Mouse (Mus musculus) forebrain, postnatal 0 days (tissue): Measurements from ENCODE around the gene Csrp2. TPM values are rescaled to one million over a fixed set of nuclear protein-coding genes. Genes with fewer than 3 reads are reported as not detected.
A peak's percentile ranks its signal among the peaks of the same experiment; 100 is the strongest.

ENCODE experiments used
- ATAC-seq: fragments of 200-750 bp; cut with Nextera tagmentation; 2 replicates; pipeline ENCODE4 v1.8.0; 2017; ENCODE audit warnings: mild to moderate bottlenecking, moderate library complexity
- DNase-seq: peaks from one replicate; pipeline ENCODE4 v3.0.0-alpha.2; 2015
- H3K27ac ChIP-seq: fragments of 300-500 bp; sonication (generic); 2 replicates; pipeline ENCODE4 v1.5.1; 2014; ENCODE audit warnings: low read depth, mild to moderate bottlenecking, antibody characterized with exemption, low read length, moderate library complexity, mixed read lengths
- H3K27me3 ChIP-seq: fragments of 300-500 bp; sonication (generic); 2 replicates; pipeline ENCODE4 v1.6.1; 2014; ENCODE audit warnings: mild to moderate bottlenecking, low read length, mixed read lengths; ENCODE audit not compliant: insufficient read depth
- H3K36me3 ChIP-seq: fragments of 300-500 bp; sonication (generic); 2 replicates; pipeline ENCODE4 v1.6.1; 2014; ENCODE audit warnings: mild to moderate bottlenecking, moderate library complexity; ENCODE audit not compliant: insufficient read depth
- H3K4me1 ChIP-seq: fragments of 300-500 bp; sonication (generic); 2 replicates; pipeline ENCODE4 v1.6.1; 2014; ENCODE audit warnings: antibody characterized with exemption; ENCODE audit not compliant: insufficient read depth
- H3K4me2 ChIP-seq: fragments of 300-500 bp; sonication (generic); 2 replicates; pipeline ENCODE4 v1.6.1; 2014; ENCODE audit warnings: low read depth, mild to moderate bottlenecking, moderate library complexity
- H3K4me3 ChIP-seq: fragments of 300-500 bp; sonication (generic); 2 replicates; pipeline ENCODE4 v1.5.1; 2014; ENCODE audit warnings: low read depth, low read length, mixed read lengths
- H3K9ac ChIP-seq: fragments of 300-500 bp; sonication (generic); 2 replicates; pipeline ENCODE4 v1.6.1; 2014; ENCODE audit warnings: mild to moderate bottlenecking
- H3K9me3 ChIP-seq: fragments of 300-500 bp; sonication (generic); 2 replicates; pipeline ENCODE4 v1.6.1; 2016; ENCODE audit warnings: low read length
- CTCF ChIP-seq: sonication (generic); IDR thresholded peaks from 2 replicates; pipeline ENCODE4 v1.5.1; 2016; ENCODE audit warnings: antibody characterized with exemption, control low read depth, low read depth
- WGBS: fragments of 180-500 bp; shearing (Covaris S2); extraction: QIAGEN DNeasy Blood & Tissue Kit; methylation state at CpG from one replicate; pipeline ENCODE4 v1.1.7; 2014; 5-methylcytosine and 5-hydroxymethylcytosine counted together
- polyA plus RNA-seq: library from polyadenylated mRNA; unstranded; fragments of >200 nt; fragmentation: Nextera tagmentation; extraction: Ambion mirVana; gene quantifications from 2 replicates; pipeline ENCODE4 v1.2.1, GENCODE M21; 2015
- total RNA-seq: library from RNA; depleted of rRNA; stranded (reverse); fragments of >200 nt; gene quantifications from 2 replicates; pipeline ENCODE4 v1.2.3, GENCODE M21; 2014; rRNA removed

Gene Csrp2
- total and polyA plus RNA-seq, 2 experiments from 2014 or later, result 128 to 147 TPM

DNA sequence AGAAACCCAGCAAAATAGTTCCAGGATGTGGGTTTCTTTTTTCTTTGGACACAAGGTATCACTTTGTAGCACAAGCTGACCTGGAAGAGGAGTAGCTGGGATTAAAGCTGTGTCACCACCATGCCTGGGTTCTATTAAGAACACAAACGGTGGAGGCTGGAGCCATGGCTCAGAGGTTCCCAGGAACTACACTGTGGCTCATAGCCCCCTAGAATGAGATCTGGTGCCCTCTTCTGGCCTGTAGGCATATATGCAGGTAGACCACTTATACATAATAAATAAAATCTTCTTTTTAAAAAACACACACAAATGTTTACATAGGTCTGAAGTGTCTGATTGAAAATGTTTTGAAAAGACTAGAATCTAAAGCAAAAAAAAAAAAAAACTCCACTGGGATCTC lies 56.5 kb downstream of the Csrp2 start:
- Histone ChIP-seq H3K9ac (no peak overlapping the region), H3K27ac (no peak overlapping the region), H3K27me3 (no peaks in the 10 kb centered on the region), H3K9me3 (no peaks in the 10 kb centered on the region), H3K4me1 (no peaks in the 10 kb centered on the region), H3K4me2 (no peak overlapping the region), H3K36me3 (peaks cover 25% of the 10 kb centered on the region), H3K4me3 (no peak overlapping the region)
- ATAC-seq (peak; percentile 80), DNase-seq (peak; percentile 74)
- TF ChIP-seq CTCF, result peak; percentile 77
- 5% methylated on average over 1 of the region's 1 CpGs for WGBS

DNA sequence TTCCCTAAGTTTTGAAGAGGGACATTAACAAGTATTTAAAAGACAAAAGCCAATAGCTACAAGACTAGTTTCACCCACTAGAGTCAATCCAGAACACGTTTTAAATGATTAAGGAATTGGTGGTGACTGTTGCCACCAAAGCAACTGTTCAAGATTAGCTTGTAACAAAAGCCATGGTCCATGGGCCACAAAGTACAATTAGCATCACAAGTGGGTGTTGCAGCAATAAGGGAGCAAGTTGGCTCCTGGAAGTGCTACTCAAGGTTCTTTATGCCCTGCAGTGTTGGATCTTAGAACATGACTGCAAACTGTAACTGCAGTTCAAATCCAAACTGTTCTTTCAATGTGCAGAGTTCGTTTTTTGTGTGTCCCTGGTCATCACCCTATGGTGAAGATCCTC lies 57.8 kb downstream of the Csrp2 start:
- Histone ChIP-seq H3K36me3 (peaks cover 21% of the 10 kb centered on the region; the same call in 1 of the 2 replicates), H3K9ac (no peak overlapping the region), H3K27ac (no peak overlapping the region), H3K4me2 (no peak overlapping the region), H3K4me3 (no peak overlapping the region), H3K4me1 (no peaks in the 10 kb centered on the region), H3K9me3 (no peaks in the 10 kb centered on the region), H3K27me3 (no peaks in the 10 kb centered on the region)
- WGBS, result 51% methylated on average over 2 of the region's 2 CpGs
- no peak for TF ChIP-seq CTCF
- no peak for DNase-seq
- ATAC-seq, result no peak

DNA sequence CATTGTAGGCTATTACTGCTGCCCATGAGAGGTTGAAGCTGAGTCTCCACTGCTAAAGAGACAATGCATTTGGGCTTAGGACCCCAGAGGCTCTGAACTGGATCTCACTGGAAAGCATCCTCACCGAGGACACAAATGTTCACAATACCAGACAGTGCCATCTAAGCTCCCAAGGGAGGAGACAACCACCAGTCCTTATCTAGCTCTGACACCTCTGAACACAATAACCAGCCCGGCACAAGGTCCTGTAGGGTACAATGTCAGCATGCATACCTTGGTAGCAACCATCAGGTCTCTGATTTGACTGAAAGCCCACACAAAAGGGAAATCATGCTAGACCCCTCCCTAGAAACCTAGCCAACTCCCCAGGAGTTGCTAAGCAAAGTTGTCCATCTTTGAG lies 59.8 kb downstream of the Csrp2 start:
- no peak for ATAC-seq
- H3K36me3 ChIP-seq, result peaks cover 19% of the 10 kb centered on the region; the same call in 1 of the 2 replicates

DNA sequence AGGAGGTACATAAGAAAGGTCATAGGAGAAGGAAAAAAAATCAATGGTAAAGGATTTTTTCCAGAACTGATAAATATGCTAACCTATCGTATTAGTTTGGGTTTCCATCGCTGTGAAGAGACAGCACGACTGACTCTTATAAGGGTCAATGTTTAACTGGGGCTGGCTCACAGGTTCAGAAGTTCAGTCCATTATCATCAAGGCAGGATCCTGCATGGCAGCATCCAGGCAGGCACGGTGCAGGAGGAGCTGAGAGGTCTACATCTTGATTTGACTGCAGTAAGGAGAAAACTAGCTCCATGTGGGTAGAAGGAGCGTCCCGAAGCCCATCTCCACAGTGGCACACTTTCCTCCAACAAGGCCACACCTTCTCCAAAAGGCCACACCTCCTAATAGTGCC lies 60.9 kb downstream of the Csrp2 start:
- Histone ChIP-seq H3K4me3 (no peak overlapping the region), H3K4me2 (no peak overlapping the region), H3K27me3 (no peaks in the 10 kb centered on the region), H3K4me1 (no peaks in the 10 kb centered on the region), H3K9me3 (no peaks in the 10 kb centered on the region), H3K9ac (no peak overlapping the region), H3K27ac (no peak overlapping the region), H3K36me3 (peaks cover 19% of the 10 kb centered on the region; the same call in 1 of the 2 replicates)
- 97% methylated on average over 6 of the region's 6 CpGs for WGBS
- TF ChIP-seq CTCF, result no peak
- no peak for ATAC-seq
- no peak for DNase-seq

More for the DNA sequence above, 59.8 kb downstream of the Csrp2 start:
- H3K4me2 ChIP-seq, result no peak overlapping the region
- no peak overlapping the region for H3K9ac ChIP-seq
- TF ChIP-seq CTCF, result no peak
- no peak overlapping the region for H3K4me3 ChIP-seq
- no peaks in the 10 kb centered on the region for H3K27me3 ChIP-seq
- WGBS, result 89% methylated on average over 2 of the region's 2 CpGs
- DNase-seq, result no peak
- no peak overlapping the region for H3K27ac ChIP-seq
- no peaks in the 10 kb centered on the region for H3K9me3 ChIP-seq
- no peaks in the 10 kb centered on the region for H3K4me1 ChIP-seq

DNA sequence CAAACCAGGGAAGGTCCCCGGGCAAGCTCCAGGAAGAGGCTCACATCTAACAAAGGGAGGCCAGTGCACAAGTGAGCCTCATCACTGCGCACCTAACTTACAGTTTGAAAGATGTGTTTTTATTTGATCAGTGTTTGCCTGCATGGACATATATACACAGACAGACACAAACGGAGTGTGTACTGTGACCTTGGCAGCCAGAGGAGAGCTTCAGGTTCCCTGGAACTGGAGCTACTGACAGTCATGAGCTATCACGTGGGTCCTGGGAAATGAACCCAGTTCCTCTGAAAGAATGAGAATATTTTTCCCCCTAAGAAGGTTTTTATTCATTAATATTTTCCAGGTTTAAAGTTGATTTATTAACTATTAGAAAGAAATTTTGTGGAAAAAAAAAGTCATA lies 63.2 kb downstream of the Csrp2 start:
- no peaks in the 10 kb centered on the region for H3K9me3 ChIP-seq
- no peak overlapping the region for H3K4me3 ChIP-seq
- no peak overlapping the region for H3K4me2 ChIP-seq
- H3K27ac ChIP-seq, result no peak overlapping the region
- ATAC-seq, result no peak
- no peaks in the 10 kb centered on the region for H3K27me3 ChIP-seq
- no peaks in the 10 kb centered on the region for H3K4me1 ChIP-seq
- 89% methylated on average over 4 of the region's 4 CpGs for WGBS
- H3K9ac ChIP-seq, result no peak overlapping the region
- no peak for TF ChIP-seq CTCF
- peaks cover 19% of the 10 kb centered on the region; the same call in 1 of the 2 replicates for H3K36me3 ChIP-seq
- DNase-seq, result no peak

GRCm38 (mm10) chr10:110986682-110987081 lies 67.1 kb downstream of the Csrp2 start:
- Histone ChIP-seq H3K9ac (no peak overlapping the region), H3K4me1 (no peaks in the 10 kb centered on the region), H3K9me3 (no peaks in the 10 kb centered on the region), H3K36me3 (peaks cover 2% of the 10 kb centered on the region; the same call in 1 of the 2 replicates), H3K27ac (no peak overlapping the region), H3K4me3 (no peak overlapping the region), H3K27me3 (no peaks in the 10 kb centered on the region), H3K4me2 (no peak overlapping the region)
- ATAC-seq (no peak), DNase-seq (no peak)
- 94% methylated on average over 17 of the region's 17 CpGs for WGBS
- TF ChIP-seq CTCF, result no peak

Other genes starting within 250 kb of the Csrp2 start
- 3.2 and 3.5 TPM in 2 replicates for gene E2f7, start 174.3 kb upstream of the Csrp2 start, total RNA-seq
- gene E2f7, start 174.3 kb upstream of the Csrp2 start, polyA plus RNA-seq, result 2.3 and 3.4 TPM in 2 replicates
- gene Zdhhc17, start 90.4 kb downstream of the Csrp2 start, total RNA-seq, result 66.9 and 71.6 TPM in 2 replicates
- 31.1 and 41.7 TPM in 2 replicates for gene Zdhhc17, start 90.4 kb downstream of the Csrp2 start, polyA plus RNA-seq
- 81.1 and 89.5 TPM in 2 replicates for gene Osbpl8, start 245.0 kb downstream of the Csrp2 start, total RNA-seq
- 11.7 and 16.6 TPM in 2 replicates for gene Osbpl8, start 245.0 kb downstream of the Csrp2 start, polyA plus RNA-seq